Mouse (Mus musculus) left cerebral cortex, postnatal 14 days (tissue): ENCODE measurements around the gene Med13l. TPM values are rescaled to one million over a fixed set of nuclear protein-coding genes. Genes with fewer than 3 reads are reported as not detected.
A peak's percentile ranks its signal among the peaks of the same experiment; 100 is the strongest.

Source experiments
- DNase-seq, 2 experiments: peaks; one replicate each; pipeline ENCODE4 v3.0.0; 2021 to 2022; ENCODE audit warnings: low spot score in 2 of 2, mixed read lengths in 1 of 2
- intact Hi-C: fragments of 180-260 bp; cut with DNase I; formaldehyde crosslinking; loops from one replicate; pipeline ENCODE4 v1.15.1; 2025
- total RNA-seq, 2 experiments: library from RNA; stranded (reverse); gene quantifications; 2 replicates each; pipeline ENCODE4 v1.2.3; 2021

Med13l gene
- total RNA-seq, 2 experiments from 2014 or later: 78.0 to 88.1 TPM

DNA sequence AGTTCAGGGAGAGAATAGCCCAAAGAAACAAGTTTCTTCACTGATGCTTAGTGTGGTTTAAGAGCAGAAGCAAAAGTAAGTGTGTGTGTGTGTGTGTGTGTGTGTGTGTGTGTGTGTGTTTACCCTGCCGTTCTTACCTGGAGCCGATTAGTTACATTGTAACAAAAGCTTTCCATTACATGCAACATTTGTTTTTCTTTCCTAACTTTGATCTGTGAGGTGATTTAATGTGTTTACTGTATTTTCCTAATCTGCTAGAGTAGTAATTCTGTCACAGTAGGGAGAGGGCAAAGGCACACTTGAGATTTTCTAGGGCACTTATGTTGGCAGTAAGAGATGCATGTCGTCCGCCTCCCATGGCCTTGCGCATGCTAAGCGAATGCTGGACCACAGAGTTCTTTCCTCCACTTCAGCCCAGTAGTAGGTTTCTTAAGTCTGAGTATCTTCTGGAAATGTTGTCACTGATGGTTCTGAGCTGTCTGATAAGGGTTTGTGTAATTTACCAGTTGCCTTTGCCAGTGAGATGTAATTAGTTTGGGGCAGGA is 28.0 kb downstream of the Med13l start:
- DNase-seq: no peak
- intact Hi-C loops: no loop called here

- intact Hi-C loops: no loop called here
- no peak for DNase-seq
Observed at GRCm38 (mm10) chr5:118589186-118589892, 28.9 kb downstream of the Med13l start.

DNA sequence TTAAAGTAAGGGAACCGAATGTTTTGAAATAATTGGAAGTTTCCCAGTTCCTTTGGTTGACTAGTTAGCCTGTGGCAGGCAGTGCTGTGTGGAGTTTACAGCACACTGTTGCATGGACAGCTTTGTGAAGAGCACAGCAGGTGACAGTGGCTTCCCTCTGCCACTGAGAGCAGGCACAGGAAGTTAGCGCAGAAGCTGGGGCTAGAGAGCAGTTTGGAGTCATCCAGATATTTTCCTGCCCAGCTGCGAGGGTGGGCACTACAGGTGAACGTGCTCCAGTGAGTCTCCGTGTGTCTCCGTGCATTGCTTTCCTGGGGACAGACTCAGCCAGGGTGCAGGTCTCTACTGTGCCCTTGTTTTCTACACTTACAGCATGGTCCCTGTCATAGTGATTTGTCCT is 30.4 kb downstream of the Med13l start:
- intact Hi-C loops: loop anchor here (5.0 kb wide), 2 partner anchors 146 to 319 kb away; no protein-coding TSS in a partner anchor
- DNase-seq: no peak

GRCm38 (mm10) chr5:118591826-118592499 is 31.5 kb downstream of the Med13l start:
- no peak for DNase-seq
- intact Hi-C loops: loop anchor here (5.0 kb wide), 2 partner anchors 145 to 320 kb away; no protein-coding TSS in a partner anchor

GRCm38 (mm10) chr5:118594470-118595236 is 34.2 kb downstream of the Med13l start:
- peak; percentile 63 to 64 for DNase-seq
- intact Hi-C loops: loop anchor here (5.0 kb wide), 3 partner anchors 58 to 322 kb away; no protein-coding TSS in a partner anchor

- no peak for DNase-seq
- intact Hi-C loops: loop anchor here (5.0 kb wide), 1 partner anchor 56 kb away; no protein-coding TSS in a partner anchor
Observed at GRCm38 (mm10) chr5:118595901-118596300, 35.4 kb downstream of the Med13l start.

- no peak for DNase-seq
- intact Hi-C loops: loop anchor here (5.0 kb wide), 1 partner anchor 56 kb away; no protein-coding TSS in a partner anchor
Observed at GRCm38 (mm10) chr5:118596452-118597092, 36.1 kb downstream of the Med13l start.

DNA sequence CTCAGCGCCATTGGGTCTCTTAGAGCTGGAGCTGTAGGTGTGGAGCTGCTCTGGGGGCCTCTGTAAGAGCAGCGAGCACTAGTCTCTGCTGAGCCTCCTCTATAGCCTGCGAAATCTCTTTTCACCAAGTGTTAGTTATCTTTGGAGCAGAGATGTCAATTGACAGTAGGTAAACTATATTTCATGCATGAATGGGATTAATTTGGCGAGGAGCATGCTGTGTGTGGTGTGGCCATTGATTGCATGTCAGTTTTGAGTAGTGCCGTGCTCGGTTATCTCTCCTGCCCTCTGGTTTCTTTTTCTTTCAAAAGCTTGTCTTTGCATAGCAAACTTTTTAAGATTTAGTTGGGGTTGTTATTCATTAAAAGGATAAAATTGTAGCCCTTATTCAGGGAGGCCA is 38.1 kb downstream of the Med13l start:
- intact Hi-C loops: loop anchor here (5.0 kb wide), 1 partner anchor 54 kb away; no protein-coding TSS in a partner anchor
- no peak for DNase-seq

DNA sequence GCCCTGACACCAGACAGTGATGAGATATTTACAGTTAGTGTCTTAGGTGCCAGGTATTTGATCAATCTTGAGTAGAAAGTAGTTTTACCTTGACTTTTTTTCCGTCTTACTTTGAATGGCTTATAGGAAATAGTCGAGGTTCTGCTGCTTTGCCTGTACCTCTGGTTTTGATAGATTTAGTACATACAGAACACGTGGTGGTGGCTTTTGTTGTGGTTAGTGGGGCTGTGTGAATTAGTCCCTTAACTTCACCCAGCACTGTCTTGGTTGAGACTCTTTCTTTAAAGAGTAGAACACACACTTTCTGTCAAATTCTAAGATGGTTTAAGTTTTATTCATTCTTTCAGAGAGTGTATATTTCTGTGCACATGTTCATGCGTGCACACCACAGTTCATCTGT is 41.0 kb downstream of the Med13l start:
- intact Hi-C loops: no loop called here

DNA sequence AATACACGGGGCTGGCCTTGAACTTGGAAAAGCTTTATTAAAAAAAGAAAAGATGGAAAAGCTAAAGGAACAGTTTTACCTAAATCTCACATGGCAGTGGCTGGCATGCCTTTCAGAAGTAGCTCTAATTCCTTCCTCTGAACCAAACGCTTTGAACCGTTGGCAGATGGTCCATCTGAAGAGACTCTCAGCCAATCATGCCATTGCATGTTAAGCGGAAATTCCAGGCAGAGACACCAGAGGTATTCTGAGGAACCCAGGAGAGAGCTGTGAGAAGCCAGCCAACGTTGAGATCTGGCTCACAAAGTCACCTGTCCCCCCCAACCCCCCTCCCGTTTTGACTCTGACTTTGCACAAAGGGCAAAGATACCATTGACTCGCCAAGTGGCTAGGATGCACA is 42.2 kb downstream of the Med13l start:
- intact Hi-C loops: no loop called here

More for the DNA sequence above, 41.0 kb downstream of the Med13l start:
- no peak for DNase-seq

DNA sequence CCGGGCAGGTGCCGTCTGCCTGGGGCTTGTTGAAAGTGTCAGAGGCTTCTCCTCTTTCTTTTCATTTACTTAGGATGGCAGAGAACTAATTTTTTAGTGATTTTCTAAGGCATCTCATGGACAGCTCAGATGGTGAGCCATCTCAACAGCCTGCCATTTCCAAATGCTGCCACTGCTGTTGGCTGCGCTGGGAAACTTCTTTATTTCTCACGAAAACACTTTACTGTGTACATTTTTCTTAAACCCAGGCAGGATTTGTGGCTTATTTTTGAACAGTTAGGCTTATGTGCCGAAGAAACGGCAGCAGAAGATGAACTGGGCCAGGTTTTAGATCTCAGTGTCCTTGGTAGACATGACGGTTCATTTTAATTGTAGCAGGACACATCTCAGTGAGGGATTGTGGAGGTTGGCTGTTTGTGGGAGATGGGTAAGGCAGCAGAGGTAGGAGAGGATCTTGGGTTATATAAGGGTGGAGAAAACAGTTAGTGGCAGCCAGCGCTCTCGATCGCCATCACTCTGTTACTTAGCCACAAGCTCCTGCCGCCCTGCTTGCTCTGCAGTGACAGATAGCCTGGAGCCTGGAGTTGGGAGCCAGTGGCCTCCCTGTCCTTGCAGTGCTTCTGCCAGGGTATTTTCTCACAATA is 45.1 kb downstream of the Med13l start:
- intact Hi-C loops: no loop called here
- no peak for DNase-seq

More for the DNA sequence above, 42.2 kb downstream of the Med13l start:
- no peak for DNase-seq

DNA sequence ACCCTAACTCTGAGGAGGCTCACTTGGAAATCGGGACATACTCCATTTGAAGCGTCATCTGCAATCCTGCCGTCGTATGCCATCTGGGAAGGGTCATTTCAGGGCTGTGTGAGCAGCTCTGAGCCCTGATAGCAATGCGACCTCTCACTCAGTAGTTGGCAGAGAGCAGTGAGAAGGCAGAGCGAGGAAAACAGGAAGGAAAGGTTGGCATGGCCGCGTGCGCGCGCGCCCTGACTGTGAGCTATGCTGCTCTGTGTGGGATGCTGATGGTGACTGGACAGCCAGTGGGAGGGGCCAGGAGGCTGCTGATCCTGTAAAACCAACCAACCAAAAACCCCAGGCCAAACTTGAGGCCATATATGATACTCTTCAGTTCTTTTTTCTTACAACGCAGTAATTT is 46.2 kb downstream of the Med13l start:
- intact Hi-C loops: no loop called here
- no peak for DNase-seq

- no peak for DNase-seq
- intact Hi-C loops: no loop called here
Observed at GRCm38 (mm10) chr5:118607900-118608299, 47.4 kb downstream of the Med13l start.

DNA sequence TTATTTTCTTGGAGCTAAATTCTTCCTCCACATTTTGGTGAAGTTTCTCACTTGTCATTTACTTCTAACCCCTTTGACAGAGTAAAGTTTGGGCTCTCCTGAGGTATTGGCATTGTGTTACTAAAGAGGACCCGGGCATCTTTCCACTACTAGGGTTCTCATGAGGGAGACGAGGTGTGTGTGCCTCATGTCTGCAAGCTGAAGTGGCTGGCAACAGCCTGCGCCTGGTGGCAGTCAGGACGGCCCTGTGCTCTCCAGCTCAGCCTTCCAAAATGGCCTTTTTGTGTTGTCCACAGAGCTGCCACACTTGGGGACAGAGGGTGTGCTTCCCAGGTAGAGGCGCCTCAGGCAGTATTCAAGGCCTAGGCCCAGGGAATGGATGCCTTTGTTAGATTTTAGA is 50.0 kb downstream of the Med13l start:
- no peak for DNase-seq

GRCm38 (mm10) chr5:118612956-118613631 is 52.6 kb downstream of the Med13l start:
- no peak for DNase-seq
- intact Hi-C loops: no loop called here

More for the DNA sequence above, 50.0 kb downstream of the Med13l start:
- intact Hi-C loops: no loop called here

- intact Hi-C loops: no loop called here
- DNase-seq: no peak
Observed at GRCm38 (mm10) chr5:118613704-118614103, 53.2 kb downstream of the Med13l start.

GRCm38 (mm10) chr5:118614116-118614515 is 53.6 kb downstream of the Med13l start:
- DNase-seq: no peak
- intact Hi-C loops: no loop called here

DNA sequence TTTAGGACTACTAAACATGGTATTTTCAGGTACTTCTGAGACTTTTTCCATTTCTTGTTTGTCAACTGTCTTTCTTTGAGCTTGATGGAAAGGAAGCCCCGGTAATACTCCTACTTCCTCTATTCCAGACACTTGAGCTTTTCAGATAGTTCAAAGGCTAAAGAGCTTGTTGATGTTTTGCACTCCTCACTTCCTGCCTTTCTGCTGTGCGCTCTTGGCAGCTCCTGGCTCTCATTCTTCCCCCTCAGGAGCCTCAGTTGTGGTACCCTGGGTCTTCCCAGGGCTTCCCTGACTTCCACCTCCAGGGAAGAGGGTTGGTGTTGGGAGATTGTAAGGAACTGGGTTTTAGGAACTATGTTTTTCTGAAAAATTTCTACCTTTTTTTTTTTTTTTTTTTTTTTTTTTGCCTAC is 54.1 kb downstream of the Med13l start:
- intact Hi-C loops: no loop called here

More for the DNA sequence above, 54.1 kb downstream of the Med13l start:
- no peak for DNase-seq
